Mouse (Mus musculus): ENCODE results near the gene Sema6b. TPM values are rescaled to one million over a fixed set of nuclear protein-coding genes. Genes with fewer than 3 reads are reported as not detected.
"Not testable (repeated sequence)": the region's sequence is repeated elsewhere in the genome, so short reads cannot be mapped to it uniquely, and the experiment has no call there.

The Sema6b gene
- polyA plus RNA-seq, 1 experiment from 2014 or later: 1.2 TPM

DNA sequence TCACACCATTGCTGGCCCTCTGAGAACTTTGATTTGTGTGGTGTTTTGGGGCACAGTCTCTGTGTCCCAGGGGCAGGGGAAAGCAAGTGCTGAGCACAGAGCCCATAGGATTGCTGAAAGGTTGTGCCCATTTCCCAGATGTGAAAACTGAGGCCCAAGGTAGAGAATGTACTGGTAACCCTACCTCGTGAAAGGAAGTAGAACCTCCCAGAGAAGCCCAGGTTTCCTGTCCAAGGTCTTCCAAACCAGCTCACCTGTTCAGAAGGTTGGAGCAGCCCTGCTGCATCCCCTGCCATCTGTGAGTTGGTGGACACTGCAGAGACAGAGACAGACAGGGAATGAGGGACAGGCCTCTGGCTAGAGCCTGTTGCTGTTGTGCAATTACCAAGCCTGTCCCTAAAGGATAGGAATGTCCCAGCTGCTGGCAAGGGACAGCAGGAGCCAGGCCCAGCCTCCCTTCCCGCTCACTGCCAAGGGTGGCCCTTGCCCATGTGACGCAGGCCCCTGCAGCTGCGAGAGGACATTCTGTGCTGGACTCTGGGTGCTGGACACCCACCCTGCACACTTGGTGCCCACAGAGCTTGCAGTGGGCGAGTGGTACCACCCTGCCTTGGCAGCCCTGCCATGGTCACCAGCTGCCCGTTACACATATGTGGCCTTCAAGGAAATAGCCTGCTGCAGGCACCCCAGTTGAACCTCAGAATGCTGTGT, 31.7 kb downstream of the Sema6b start:
- 87% methylated on average over 6 of the region's 6 CpGs for WGBS
- Histone ChIP-seq H3K4me1 (peaks cover 8% of the 10 kb centered on the region; the same call in 1 of the 2 replicates), H3K36me3 (peaks cover 7% of the 10 kb centered on the region), H3K4me3 (no peak overlapping the region), H3K9me3 (replicated peaks) (no peaks in the 10 kb centered on the region), H3K27ac (replicated peaks) (no peak overlapping the region), H3K27me3 (ENCODE audit: low read depth, poor library complexity, severe bottlenecking) (no peaks in the 10 kb centered on the region)
- DNase-seq (ENCODE audit: low spot score): no peak

DNA sequence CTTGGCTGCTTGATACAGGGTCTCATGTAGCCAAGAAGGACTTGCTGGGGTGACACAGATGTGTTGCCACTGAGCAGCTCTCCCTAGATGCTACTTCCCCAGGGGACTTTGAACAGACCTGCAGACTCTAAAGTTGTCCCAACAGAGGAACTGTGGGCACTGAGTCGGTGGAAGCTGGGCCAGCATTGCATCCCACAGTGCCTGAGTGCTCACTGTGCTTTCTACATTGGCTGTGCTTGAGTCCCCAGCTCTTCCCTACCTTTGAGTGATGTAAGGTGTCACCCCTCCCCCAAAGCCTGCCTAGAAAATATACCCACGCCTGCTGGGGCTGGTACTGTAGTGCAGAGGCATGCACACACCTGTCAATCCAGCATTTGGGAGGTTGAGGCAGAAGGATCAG, 32.4 kb downstream of the Sema6b start:
- no peak overlapping the region for H3K27ac ChIP-seq (replicated peaks)
- no peak for DNase-seq (ENCODE audit: low spot score)
- H3K27me3 ChIP-seq (ENCODE audit: low read depth, poor library complexity, severe bottlenecking): no peaks in the 10 kb centered on the region
- H3K36me3 ChIP-seq: peaks cover 14% of the 10 kb centered on the region
- no peaks in the 10 kb centered on the region for H3K9me3 ChIP-seq (replicated peaks)
- H3K4me1 ChIP-seq: peaks cover 2% of the 10 kb centered on the region; the same call in 1 of the 2 replicates
- WGBS: 72% methylated on average over 2 of the region's 2 CpGs
- no peak overlapping the region for H3K4me3 ChIP-seq

DNA sequence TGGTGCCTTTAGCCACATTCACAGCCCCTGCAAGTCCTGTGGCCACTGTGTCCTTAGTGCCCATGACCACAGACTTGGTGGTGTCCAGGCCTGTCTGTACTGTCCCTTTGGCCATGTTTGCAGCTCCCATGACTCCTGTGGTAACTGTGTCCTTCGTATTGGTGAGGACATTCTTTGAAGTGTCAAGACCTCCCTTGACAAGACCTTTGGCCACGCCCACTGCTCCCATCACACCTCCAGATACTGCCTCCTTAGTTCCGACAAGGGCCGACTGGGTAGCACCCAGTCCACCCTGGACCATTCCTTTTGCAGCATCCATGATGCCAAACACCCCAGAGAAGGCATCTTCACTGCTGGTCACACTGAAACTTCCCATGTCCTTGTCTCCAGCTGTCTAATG, 33.2 kb downstream of the Sema6b start:
- Histone ChIP-seq H3K27ac (replicated peaks) (no peak overlapping the region), H3K36me3 (peaks cover 22% of the 10 kb centered on the region), H3K4me1 (no peaks in the 10 kb centered on the region), H3K4me3 (no peak overlapping the region), H3K27me3 (ENCODE audit: low read depth, poor library complexity, severe bottlenecking) (no peaks in the 10 kb centered on the region), H3K9me3 (replicated peaks) (no peaks in the 10 kb centered on the region)
- 85% methylated on average over 4 of the region's 4 CpGs for WGBS
- DNase-seq (ENCODE audit: low spot score): no peak

DNA sequence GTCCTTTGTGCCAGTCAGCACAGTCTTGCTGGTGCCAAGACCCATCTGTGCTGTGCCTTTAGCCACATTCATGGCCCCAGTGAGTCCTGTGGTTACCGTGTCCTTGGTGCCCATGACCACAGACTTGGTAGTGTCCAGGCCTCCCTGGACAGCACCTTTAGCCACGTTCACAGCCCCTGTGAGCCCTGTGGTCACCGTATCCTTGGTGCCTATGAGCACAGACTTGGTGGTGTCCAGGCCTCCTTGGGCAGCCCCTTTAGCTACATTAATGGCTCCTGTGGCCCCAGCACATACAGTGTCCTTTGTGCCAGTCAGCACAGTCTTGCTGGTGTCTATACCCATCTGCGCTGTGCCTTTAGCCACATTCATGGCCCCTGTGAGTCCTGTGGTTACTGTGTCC, 33.7 kb downstream of the Sema6b start:
- H3K4me1 ChIP-seq; H3K9me3 ChIP-seq (replicated peaks); H3K4me3 ChIP-seq; DNase-seq (ENCODE audit: low spot score); H3K27me3 ChIP-seq (ENCODE audit: low read depth, poor library complexity, severe bottlenecking); H3K27ac ChIP-seq (replicated peaks): not testable (repeated sequence)
- H3K36me3 ChIP-seq: peaks cover 27% of the 10 kb centered on the region
- WGBS: 94% methylated on average over 4 of the region's 4 CpGs

DNA sequence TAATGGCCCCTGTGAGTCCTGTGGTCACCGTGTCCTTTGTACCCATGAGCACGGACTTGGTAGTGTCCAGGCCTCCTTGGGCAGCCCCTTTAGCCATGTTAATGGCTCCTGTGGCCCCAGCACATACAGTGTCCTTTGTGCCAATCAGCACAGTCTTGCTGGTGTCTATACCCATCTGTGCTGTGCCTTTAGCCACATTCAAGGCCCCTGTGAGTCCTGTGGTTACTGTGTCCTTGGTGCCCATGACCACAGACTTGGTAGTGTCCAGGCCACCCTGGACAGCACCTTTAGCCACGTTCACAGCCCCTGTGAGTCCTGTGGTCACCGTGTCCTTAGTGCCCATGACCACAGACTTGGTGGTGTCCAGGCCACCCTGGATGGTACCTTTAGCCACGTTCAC, 35.3 kb downstream of the Sema6b start:
- peaks cover 43% of the 10 kb centered on the region for H3K36me3 ChIP-seq
- WGBS: 94% methylated on average over 2 of the region's 5 CpGs
- H3K27ac ChIP-seq (replicated peaks); H3K4me3 ChIP-seq; DNase-seq (ENCODE audit: low spot score); H3K9me3 ChIP-seq (replicated peaks); H3K4me1 ChIP-seq; H3K27me3 ChIP-seq (ENCODE audit: low read depth, poor library complexity, severe bottlenecking): not testable (repeated sequence)

DNA sequence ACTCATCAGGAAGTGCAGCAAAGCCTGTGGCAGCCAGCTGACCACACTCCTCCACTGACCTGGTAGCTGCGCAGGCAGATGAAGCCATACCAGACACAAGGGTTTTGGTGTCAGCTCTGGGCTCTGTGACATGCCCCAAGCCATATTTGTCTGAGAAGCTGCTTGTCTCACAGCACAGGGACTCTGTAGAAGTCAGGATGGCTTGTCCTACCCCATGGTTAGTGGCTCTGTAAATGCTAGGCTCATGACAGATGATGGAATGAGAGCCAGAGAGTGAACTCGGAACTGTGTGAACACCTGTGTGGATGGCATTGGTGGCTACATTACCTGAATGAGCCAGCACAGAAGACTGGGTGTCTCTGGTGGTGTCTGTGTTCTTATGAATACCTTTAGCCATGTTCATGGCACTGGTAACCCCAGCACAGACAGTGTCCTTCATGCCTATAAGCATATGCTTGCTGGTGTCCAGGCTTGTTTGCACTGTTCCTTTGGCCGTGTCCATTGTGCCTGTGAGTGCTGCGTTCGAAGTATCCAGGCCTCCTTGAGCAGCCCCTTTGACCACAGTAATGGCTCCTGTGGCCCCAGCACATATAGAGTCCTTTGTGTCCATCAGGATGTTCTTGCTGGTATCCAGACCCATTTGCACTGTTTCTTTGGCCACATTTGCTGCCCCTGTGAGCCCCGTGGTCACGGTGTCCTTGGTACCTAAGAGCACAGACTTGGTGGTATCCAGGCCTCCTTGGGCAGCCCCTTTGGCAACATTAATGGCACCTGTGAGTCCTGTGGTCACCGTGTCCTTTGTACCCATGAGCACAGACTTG, 36.5 kb downstream of the Sema6b start:
- H3K36me3 ChIP-seq: peaks cover 55% of the 10 kb centered on the region
- 95% methylated on average over 8 of the region's 8 CpGs for WGBS

DNA sequence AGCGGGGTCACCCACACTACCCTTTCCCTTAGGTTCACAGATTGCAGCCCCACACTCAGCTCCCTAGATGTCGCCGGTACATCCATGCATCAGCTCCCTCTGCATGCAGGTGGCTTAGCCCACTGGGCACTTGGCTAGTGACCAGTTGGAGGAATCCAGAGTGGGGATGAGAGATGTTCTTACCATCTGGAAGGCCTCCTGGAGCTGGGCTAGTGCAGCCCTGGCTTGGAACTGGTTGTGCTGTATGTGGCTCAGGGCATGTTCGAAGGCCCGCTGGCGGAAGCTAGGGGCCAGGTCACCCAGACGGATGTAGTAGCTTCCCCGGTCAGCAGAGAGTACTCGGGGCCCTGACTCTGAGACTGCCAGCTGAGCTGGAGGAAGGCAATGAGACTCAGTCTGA, 37.2 kb downstream of the Sema6b start:
- Histone ChIP-seq H3K4me3 (no peak overlapping the region), H3K27ac (replicated peaks) (no peak overlapping the region), H3K9me3 (replicated peaks) (no peaks in the 10 kb centered on the region), H3K27me3 (ENCODE audit: low read depth, poor library complexity, severe bottlenecking) (no peaks in the 10 kb centered on the region), H3K36me3 (peaks cover 62% of the 10 kb centered on the region), H3K4me1 (no peaks in the 10 kb centered on the region)
- WGBS: 94% methylated on average over 9 of the region's 9 CpGs
- no peak for DNase-seq (ENCODE audit: low spot score)

More for the DNA sequence above, 36.5 kb downstream of the Sema6b start:
- H3K4me1 ChIP-seq: no peaks in the 10 kb centered on the region
- DNase-seq (ENCODE audit: low spot score): no peak
- H3K27me3 ChIP-seq (ENCODE audit: low read depth, poor library complexity, severe bottlenecking): no peaks in the 10 kb centered on the region
- H3K9me3 ChIP-seq (replicated peaks): no peaks in the 10 kb centered on the region
- no peak overlapping the region for H3K4me3 ChIP-seq
- no peak overlapping the region for H3K27ac ChIP-seq (replicated peaks)

DNA sequence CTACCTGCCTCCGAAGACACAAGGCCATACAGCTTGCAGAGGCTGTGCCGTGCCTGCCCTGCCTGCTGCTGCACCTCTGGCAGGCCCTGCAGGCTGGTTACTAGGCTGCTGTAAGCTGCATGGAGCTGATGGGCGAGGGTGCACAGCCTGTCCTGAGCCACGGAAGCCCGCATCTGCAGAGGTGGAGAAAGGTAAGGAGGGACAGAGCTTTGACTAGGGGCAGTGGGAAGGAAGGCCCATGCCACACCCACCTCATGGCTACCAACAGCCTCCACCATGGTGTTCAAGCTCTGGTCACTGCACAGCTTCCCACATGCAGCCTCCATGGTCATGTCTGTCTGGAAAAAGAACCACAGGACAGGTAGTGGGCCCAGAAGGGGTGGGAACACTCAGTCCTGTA, 38.0 kb downstream of the Sema6b start:
- peaks cover 70% of the 10 kb centered on the region for H3K36me3 ChIP-seq

DNA sequence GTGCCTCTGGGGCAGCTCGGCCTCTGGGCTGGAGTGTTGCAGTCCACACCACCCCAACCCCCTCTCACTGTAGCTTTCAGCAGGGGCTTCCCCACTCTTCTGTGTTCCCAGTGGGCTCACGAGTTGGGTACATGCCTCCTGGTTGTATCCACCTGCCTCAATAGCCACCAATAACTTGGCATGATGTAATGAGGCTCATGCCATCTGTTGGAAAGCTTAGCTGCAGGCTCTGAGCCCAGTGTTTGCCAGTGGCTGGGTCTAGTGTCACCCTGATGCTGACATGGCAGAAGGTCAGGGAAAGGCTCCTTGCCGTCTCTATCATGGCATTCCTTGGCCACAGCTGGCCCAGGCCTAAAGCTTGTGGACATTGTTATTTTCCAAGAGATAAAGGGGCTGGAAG, 39.3 kb downstream of the Sema6b start:
- no peak overlapping the region for H3K4me3 ChIP-seq
- no peaks in the 10 kb centered on the region for H3K4me1 ChIP-seq
- H3K27me3 ChIP-seq (ENCODE audit: low read depth, poor library complexity, severe bottlenecking): no peaks in the 10 kb centered on the region
- no peak overlapping the region for H3K27ac ChIP-seq (replicated peaks)
- no peaks in the 10 kb centered on the region for H3K9me3 ChIP-seq (replicated peaks)
- DNase-seq (ENCODE audit: low spot score): no peak
- 95% methylated on average over 3 of the region's 3 CpGs for WGBS
- H3K36me3 ChIP-seq: peaks cover 83% of the 10 kb centered on the region

More for the DNA sequence above, 38.0 kb downstream of the Sema6b start:
- no peaks in the 10 kb centered on the region for H3K4me1 ChIP-seq
- DNase-seq (ENCODE audit: low spot score): no peak
- no peaks in the 10 kb centered on the region for H3K27me3 ChIP-seq (ENCODE audit: low read depth, poor library complexity, severe bottlenecking)
- no peaks in the 10 kb centered on the region for H3K9me3 ChIP-seq (replicated peaks)
- no peak overlapping the region for H3K4me3 ChIP-seq
- WGBS: 91% methylated on average over 5 of the region's 5 CpGs
- H3K27ac ChIP-seq (replicated peaks): no peak overlapping the region

DNA sequence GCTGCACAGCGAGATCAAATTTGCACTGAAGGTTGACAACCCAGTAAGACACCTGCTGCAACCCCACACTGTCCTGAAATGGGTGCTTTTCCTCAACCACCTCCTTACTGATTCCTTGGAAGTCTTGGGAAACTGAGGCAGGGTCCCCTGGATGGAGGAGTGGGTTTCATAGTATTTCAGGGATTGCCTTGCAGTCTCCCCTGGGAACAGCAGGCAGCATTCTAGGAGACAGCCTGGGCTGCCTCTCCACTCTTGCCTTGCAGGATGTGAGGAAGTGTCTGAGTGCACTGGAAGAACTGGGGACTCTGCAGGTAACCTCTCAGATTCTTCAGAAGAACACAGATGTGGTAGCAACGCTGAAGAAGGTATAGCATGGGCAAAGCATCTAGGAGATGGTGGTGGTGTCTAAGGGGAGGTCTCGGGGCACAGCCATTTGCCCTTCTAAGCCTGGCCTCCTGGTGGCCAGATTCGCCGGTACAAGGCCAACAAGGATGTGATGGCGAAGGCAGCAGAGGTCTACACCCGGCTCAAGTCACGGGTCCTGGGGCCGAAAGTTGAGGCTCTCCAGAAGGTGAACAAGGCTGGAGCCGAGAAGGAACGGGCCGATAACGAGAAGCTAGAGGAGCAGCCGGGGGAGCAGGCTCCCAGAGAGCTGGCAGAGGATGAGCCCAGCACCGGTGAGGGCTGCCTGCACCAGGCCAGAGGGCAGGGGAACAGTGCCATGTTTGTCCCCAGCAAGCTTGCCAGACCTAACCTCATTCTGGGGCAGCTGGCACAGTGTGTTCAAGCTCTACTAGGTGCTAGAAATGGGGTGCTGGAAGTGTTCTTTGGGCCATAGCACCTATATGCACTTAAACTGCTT, 41.2 kb downstream of the Sema6b start:
- 95% methylated on average over 15 of the region's 15 CpGs for WGBS
- Histone ChIP-seq H3K4me1 (no peaks in the 10 kb centered on the region), H3K36me3 (peaks cover 98% of the 10 kb centered on the region)

DNA sequence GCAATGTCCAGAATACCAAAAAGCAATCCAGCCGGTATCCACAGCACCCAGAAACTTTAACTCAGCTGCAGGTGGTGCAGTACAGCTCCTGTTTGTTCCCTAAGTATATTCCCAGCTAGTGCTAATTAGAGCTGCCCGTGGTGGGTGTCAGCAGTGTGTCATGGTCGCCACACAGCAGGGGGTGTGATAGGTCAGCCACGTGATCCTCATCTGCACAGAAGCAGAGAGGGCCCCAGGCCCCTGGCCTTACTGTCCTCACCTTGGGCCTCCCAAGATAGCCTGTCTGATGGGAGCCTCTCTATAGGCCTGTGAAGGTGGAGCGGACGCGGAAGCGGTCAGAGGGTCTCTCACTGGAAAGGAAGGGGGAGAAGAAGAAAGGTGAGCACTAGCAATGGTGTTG, 42.0 kb downstream of the Sema6b start:
- Histone ChIP-seq H3K27ac (replicated peaks) (no peak overlapping the region), H3K27me3 (ENCODE audit: low read depth, poor library complexity, severe bottlenecking) (no peaks in the 10 kb centered on the region), H3K4me3 (no peak overlapping the region), H3K9me3 (replicated peaks) (no peaks in the 10 kb centered on the region), H3K4me1 (no peaks in the 10 kb centered on the region), H3K36me3 (peaks cover 97% of the 10 kb centered on the region)
- DNase-seq (ENCODE audit: low spot score): no peak
- 88% methylated on average over 8 of the region's 8 CpGs for WGBS

More for the DNA sequence above, 41.2 kb downstream of the Sema6b start:
- DNase-seq (ENCODE audit: low spot score): no peak
- no peak overlapping the region for H3K27ac ChIP-seq (replicated peaks)
- H3K9me3 ChIP-seq (replicated peaks): no peaks in the 10 kb centered on the region
- no peak overlapping the region for H3K4me3 ChIP-seq
- H3K27me3 ChIP-seq (ENCODE audit: low read depth, poor library complexity, severe bottlenecking): no peaks in the 10 kb centered on the region

DNA sequence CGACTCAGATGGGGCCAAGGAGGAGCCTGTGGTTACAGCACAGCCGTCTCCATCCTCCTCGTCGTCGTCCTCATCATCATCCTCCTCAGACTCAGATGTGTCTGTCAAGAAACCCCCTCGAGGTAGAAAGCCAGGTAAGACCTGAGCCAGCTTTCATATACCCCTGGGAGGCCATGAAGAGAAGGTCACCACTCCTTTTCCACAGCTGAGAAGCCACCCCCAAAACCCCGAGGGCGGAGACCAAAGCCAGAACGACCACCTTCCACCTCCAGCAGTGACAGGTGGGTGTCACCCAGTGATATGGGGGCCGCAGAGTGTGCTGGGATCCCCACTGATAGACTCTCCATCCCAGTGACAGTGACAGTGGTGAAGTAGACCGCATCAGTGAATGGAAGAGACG, 43.3 kb downstream of the Sema6b start:
- no peak for DNase-seq (ENCODE audit: low spot score)
- Histone ChIP-seq H3K27me3 (ENCODE audit: low read depth, poor library complexity, severe bottlenecking) (no peaks in the 10 kb centered on the region), H3K4me3 (no peak overlapping the region), H3K27ac (replicated peaks) (no peak overlapping the region), H3K4me1 (no peaks in the 10 kb centered on the region), H3K9me3 (replicated peaks) (no peaks in the 10 kb centered on the region), H3K36me3 (peaks cover 92% of the 10 kb centered on the region)
- 92% methylated on average over 12 of the region's 12 CpGs for WGBS

Data from midbrain, embryonic 10.5 days (tissue).